Mouse (Mus musculus) limb, embryonic 14.5 days (tissue): ENCODE results near the gene Sfswap. TPM values are rescaled to one million over a fixed set of nuclear protein-coding genes. Genes with fewer than 3 reads are reported as not detected.
"Not testable (repeated sequence)": the region's sequence is repeated elsewhere in the genome, so short reads cannot be mapped to it uniquely, and the experiment has no call there.

Experiments used
- ATAC-seq: fragments of 200-750 bp; cut with Nextera tagmentation; 2 replicates; pipeline ENCODE4 v1.8.0; 2017; ENCODE audit warnings: low read depth, moderate number of reproducible peaks, moderate TSS enrichment; ENCODE audit not compliant: low FRiP score
- DNase-seq: peaks from one replicate; pipeline ENCODE4 v3.0.0-alpha.2; 2015; ENCODE audit warnings: low spot score
- H3K27ac ChIP-seq: fragments of 300-500 bp; sonication (generic); replicated peaks from 2 replicates; pipeline ENCODE4 v1.5.1; 2014; ENCODE audit warnings: low read depth, mild to moderate bottlenecking, low read length, moderate library complexity, mixed read lengths
- H3K27me3 ChIP-seq: fragments of 300-500 bp; sonication (generic); 2 replicates; pipeline ENCODE4 v1.6.1; 2014; ENCODE audit warnings: low read length, mixed read lengths; ENCODE audit not compliant: control insufficient read depth, insufficient read depth
- H3K36me3 ChIP-seq: fragments of 300-500 bp; sonication (generic); 2 replicates; pipeline ENCODE4 v1.6.1; 2014; ENCODE audit warnings: mild to moderate bottlenecking, low read length, moderate library complexity, mixed read lengths; ENCODE audit not compliant: control insufficient read depth, insufficient read depth
- H3K4me1 ChIP-seq: fragments of 300-500 bp; sonication (generic); 2 replicates; pipeline ENCODE4 v1.6.1; 2014; ENCODE audit warnings: antibody characterized with exemption, low read length, mixed read lengths; ENCODE audit not compliant: control insufficient read depth, insufficient read depth
- H3K4me2 ChIP-seq: fragments of 300-500 bp; sonication (generic); replicated peaks from 2 replicates; pipeline ENCODE4 v1.6.1; 2014; ENCODE audit warnings: low read depth, mild to moderate bottlenecking, low read length, moderate library complexity; ENCODE audit not compliant: severe bottlenecking
- H3K4me3 ChIP-seq: fragments of 300-500 bp; sonication (generic); replicated peaks from 2 replicates; pipeline ENCODE4 v1.5.1; 2014; ENCODE audit warnings: low read length
- H3K9ac ChIP-seq: fragments of 300-500 bp; sonication (generic); 2 replicates; pipeline ENCODE4 v1.6.1; 2014; ENCODE audit warnings: mild to moderate bottlenecking, low read depth, low read length, moderate library complexity; ENCODE audit not compliant: severe bottlenecking
- H3K9me3 ChIP-seq: fragments of 300-500 bp; sonication (generic); 2 replicates; pipeline ENCODE4 v1.6.1; 2016; ENCODE audit warnings: low read length; ENCODE audit not compliant: control insufficient read depth
- POLR2A ChIP-seq: fragments of 200-500 bp; IDR thresholded peaks from 2 replicates; pipeline ENCODE4 v1.8.0; 2012; ENCODE audit warnings: inconsistent platforms, mild to moderate bottlenecking, moderate library complexity, borderline replicate concordance; ENCODE audit not compliant: insufficient read depth, insufficient read length; ENCODE audit errors: extremely low read depth
- WGBS: fragments of 180-500 bp; shearing (Covaris S2); extraction: QIAGEN DNeasy Blood & Tissue Kit; methylation state at CpG from one replicate; pipeline ENCODE4 v1.1.7; 2014; 5-methylcytosine and 5-hydroxymethylcytosine counted together
- polyA plus RNA-seq, 2 experiments: library from polyadenylated mRNA; depleted of rRNA in 1 of 2; stranded (reverse) in 1 of 2; unstranded in 1 of 2; fragments of >200 nt; fragmentation: Nextera tagmentation in 1 of 2; extraction: Ambion mirVana in 1 of 2; gene quantifications; 2 replicates each; pipeline versions ENCODE4 v1.2.1 to v1.2.3; 2012 to 2014

Sfswap gene
- polyA plus RNA-seq, 2 experiments: 53.8 to 178 TPM

DNA sequence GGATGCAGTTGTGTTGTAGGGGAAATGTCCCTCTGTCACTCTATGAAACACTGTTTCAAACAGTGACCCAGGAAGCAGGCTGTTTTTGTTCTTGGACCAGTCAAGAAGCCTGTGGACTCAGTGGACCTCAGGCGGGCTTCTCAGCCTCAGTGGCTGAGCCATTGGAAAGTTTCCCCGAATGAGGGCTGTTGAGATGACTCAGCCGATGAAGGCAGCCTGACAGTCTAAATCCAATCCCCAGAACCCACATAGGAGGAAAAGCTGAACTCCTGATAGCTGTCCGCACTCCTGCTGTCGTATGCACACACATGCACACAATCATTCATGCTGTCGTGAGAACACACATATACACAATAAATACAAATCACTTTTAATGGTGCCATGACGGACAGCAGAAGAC lies 42.9 kb upstream of the Sfswap start:
- Histone ChIP-seq H3K4me3 (no peak overlapping the region), H3K27me3 (no peaks in the 10 kb centered on the region), H3K9me3 (no peaks in the 10 kb centered on the region), H3K4me1 (peaks cover 9% of the 10 kb centered on the region), H3K9ac (no peak overlapping the region), H3K27ac (no peak overlapping the region), H3K36me3 (no peaks in the 10 kb centered on the region), H3K4me2 (no peak overlapping the region)
- TF ChIP-seq POLR2A: no peak
- ATAC-seq: no peak
- WGBS: 76% methylated on average over 7 of the region's 7 CpGs
- DNase-seq: no peak

DNA sequence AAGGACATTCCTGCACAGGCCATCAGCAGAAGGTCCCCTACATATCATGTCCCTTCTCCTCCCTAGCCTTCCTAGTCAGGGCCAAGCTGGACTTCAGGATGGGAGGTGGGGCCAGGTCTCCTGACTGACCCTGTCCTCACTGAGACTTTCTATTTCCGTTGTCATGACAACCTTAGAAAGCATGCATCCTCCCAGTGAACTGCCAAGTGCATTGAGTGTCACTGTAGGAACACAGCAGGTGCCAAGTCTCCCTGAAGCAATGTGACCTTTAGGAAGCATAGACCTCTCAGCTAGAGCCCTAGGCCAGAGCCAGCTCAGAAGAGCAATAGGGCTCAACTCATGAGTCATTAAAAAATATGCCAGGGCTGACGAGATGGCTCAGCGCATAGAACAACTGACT lies 42.5 kb upstream of the Sfswap start:
- no peak for ATAC-seq
- no peaks in the 10 kb centered on the region for H3K36me3 ChIP-seq
- DNase-seq: no peak

DNA sequence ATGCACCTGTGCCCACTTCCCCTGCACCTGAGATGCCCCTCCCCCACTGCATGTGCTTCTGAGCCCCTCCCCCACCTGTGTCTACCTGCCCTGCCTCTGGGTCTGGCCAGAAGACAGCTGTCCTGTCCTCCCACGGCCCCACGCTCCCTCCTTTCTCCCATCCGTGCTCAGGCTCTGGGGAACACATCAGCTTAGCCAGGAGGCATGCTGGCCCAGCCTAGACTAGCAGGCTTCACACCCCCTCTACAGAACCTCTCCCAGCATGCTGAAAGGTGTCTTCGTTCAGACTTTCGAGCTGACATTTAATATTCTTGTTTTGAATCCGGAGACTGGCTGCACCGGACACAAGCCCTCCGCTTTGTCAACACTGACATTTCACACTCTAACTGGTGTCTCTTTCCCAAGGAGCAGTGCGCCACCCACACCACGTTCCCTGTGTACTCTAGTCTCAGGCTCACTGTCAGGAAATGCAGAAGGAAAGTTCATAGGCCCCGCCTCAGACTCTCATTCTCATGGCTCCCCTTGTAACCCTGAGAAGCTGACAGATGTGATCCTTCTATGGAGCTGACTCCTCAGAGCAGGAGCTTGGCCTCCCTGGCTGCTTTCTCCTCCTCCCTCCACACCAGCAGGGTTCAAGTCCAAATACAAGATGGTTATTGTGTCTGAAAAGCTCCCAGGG lies 40.1 kb upstream of the Sfswap start:
- no peak for TF ChIP-seq POLR2A
- Histone ChIP-seq H3K36me3 (no peaks in the 10 kb centered on the region), H3K4me1 (no peaks in the 10 kb centered on the region), H3K27me3 (no peaks in the 10 kb centered on the region), H3K9ac (no peak overlapping the region), H3K9me3 (no peaks in the 10 kb centered on the region), H3K4me3 (no peak overlapping the region), H3K4me2 (no peak overlapping the region), H3K27ac (no peak overlapping the region)
- DNase-seq (no peak), ATAC-seq (no peak)
- WGBS: 57% methylated on average over 11 of the region's 11 CpGs

More for the DNA sequence above, 42.5 kb upstream of the Sfswap start:
- Histone ChIP-seq H3K9me3 (no peaks in the 10 kb centered on the region), H3K4me3 (no peak overlapping the region), H3K27ac (no peak overlapping the region), H3K4me2 (no peak overlapping the region), H3K27me3 (no peaks in the 10 kb centered on the region), H3K4me1 (peaks cover 9% of the 10 kb centered on the region), H3K9ac (no peak overlapping the region)
- WGBS: 80% methylated on average over 3 of the region's 3 CpGs
- TF ChIP-seq POLR2A: no peak

DNA sequence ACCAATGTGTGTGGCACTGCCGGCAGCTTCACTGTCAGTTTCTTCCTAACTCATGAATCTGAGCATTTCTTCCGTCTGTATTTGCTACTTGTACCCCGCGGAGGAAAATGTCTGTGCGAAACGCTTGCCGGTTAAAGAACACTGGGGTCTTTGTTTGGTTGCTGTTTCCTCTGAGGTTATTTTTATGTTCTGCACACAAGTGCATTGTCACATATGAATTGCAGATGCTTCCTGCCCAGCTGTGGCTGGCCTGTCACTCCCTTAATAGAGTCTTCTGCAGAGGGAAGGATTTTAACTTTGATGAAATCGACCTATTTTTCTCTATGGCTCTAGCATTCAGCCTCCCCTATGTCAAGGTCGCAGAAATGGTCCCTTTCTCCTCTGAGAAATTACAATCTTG lies 37.4 kb upstream of the Sfswap start:
- H3K27ac ChIP-seq, H3K36me3 ChIP-seq, H3K4me2 ChIP-seq, H3K4me1 ChIP-seq, H3K9ac ChIP-seq, H3K27me3 ChIP-seq, H3K9me3 ChIP-seq, DNase-seq, H3K4me3 ChIP-seq: not testable (repeated sequence)
- ATAC-seq: 0 out of 2 replicates have a peak, but pooled peaks have one; percentile 26
- WGBS: 55% methylated on average over 9 of the region's 9 CpGs

DNA sequence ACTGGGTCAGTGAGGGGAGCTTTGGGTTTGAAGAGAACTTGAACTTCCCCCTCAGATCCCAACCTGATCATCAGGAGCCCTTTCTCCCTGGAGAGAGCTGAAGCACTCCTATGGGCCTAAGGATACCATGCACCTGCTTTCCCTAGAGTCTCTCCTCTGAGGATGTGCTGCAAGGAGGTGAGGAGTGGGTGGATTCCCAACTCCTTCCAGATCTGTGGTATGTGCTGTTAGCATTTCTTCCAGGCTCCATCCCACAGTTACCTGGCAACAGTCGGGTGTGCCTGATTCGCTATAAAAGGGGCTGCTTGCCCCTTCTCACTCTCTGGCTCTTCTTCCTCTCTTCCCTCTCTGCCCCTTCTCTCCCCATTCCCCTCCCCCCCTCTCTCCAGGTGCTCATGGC lies 35.2 kb upstream of the Sfswap start:
- TF ChIP-seq POLR2A: no peak
- Histone ChIP-seq H3K9ac (no peak overlapping the region), H3K4me1 (no peaks in the 10 kb centered on the region), H3K4me3 (no peak overlapping the region), H3K9me3 (no peaks in the 10 kb centered on the region), H3K27ac (no peak overlapping the region), H3K36me3 (no peaks in the 10 kb centered on the region), H3K4me2 (no peak overlapping the region), H3K27me3 (no peaks in the 10 kb centered on the region)
- WGBS: 73% methylated on average over 2 of the region's 2 CpGs
- ATAC-seq (no peak), DNase-seq (no peak)
